Mouse (Mus musculus): ENCODE measurements around the gene Hs6st3.

DNA sequence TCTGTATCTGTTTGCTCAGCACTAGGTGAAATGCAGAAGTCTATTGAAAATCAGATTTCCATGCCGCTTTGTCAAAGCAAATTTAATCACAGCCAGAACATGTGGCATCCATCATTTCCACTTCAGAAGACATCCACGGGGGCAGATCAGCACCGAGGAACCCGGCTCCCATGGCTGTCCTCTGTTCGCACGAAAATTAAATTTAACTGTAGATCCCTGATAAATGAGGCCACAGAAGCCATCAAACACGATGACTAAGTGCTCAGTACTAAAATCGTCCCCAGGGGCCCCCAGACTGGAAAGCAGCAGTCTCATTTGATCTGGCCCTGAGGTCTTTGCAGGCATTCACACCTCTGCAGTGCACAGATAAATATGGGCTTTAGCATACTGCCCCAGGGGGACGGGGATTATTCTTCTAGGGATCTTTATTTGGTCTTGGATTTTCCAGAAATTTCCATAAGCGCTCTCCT is 443.9 kb downstream of the Hs6st3 start:
- TF ChIP-seq CTCF (IDR thresholded peaks at IDR 0.05; ENCODE audit: extremely low read depth, insufficient read depth, low read length), result no peak
- TF ChIP-seq POLR2A (IDR thresholded peaks at IDR 0.05; ENCODE audit: extremely low read depth, insufficient read depth, low read length), result no peak

All from cortical plate, adult 2 months (tissue).